In genomic region chr7:30099297-30099696, GRCm38 (mm10) we compare ENCODE assay signal across 8 mouse cellular contexts.
DNase-seq lines count a peak whose midpoint lies in the region; ATAC-seq lines count a peak whose summit lies in the region.

No protein-coding gene starts in this region.

- peak; percentile 68 for DNase-seq in cerebellum, adult 11 months
- DNase-seq in A20 (ENCODE audit: low read depth, low spot score) = peak; percentile 81
- DNase-seq in cerebellum, postnatal 14 days = peak; percentile 33 to 43
- DNase-seq in left cerebral cortex, adult 9 months (ENCODE audit: low spot score in 2 of 2) = peak; percentile 66 to 86
- peak; percentile 69 to 84 for DNase-seq in thymus, postnatal 36 days
- no peak for DNase-seq in ovary, adult 18-20 months (ENCODE audit: low spot score)
- DNase-seq in MN1 (ENCODE audit: low spot score) = no peak

- ATAC-seq in cerebellum, adult (ENCODE audit: insufficient number of reproducible peaks, low FRiP score, low TSS enrichment) = no peak

Comparison
In these comparisons a context has a peak if more than half of its experiments do, and no peak if none do; other contexts are left out.
1. DNase-seq: peak in cerebellum, adult 11 months (single experiment), A20 (single experiment), cerebellum, postnatal 14 days (2 of 2), left cerebral cortex, adult 9 months (2 of 2) and thymus, postnatal 36 days (2 of 2); none in ovary, adult 18-20 months (single experiment) and MN1 (single experiment).